Mouse (Mus musculus): Measurements from ENCODE around the gene Insl3.

- TF ChIP-seq CTCF (IDR thresholded peaks at IDR 0.05; ENCODE audit: control insufficient read depth, insufficient read depth, insufficient replicate concordance, low read depth, low read length) = no peak
- TF ChIP-seq POLR2A (IDR thresholded peaks at IDR 0.05; ENCODE audit: control insufficient read depth, low read depth, low read length) = no peak
Measured at GRCm38 (mm10) chr8:71731652-71732230, 42.7 kb downstream of the Insl3 start.

All from testis, adult 2 months (tissue).